Mouse (Mus musculus) megakaryocyte-erythroid progenitor cell, adult 5-6 weeks (primary cell): ENCODE measurements at regions not wholly inside any gene's neighbourhood (a gene's known extent, or its start where the extent isn't known, plus 50 kb on each side); places are given as distances from the start of the nearest gene placed in this dataset.

Experiments
- ATAC-seq: replicated peaks from 2 replicates; pipeline ENCODE4 v1.8.0; 2016; ENCODE audit warnings: mild to moderate bottlenecking, inconsistent platforms; ENCODE audit not compliant: severe bottlenecking, poor library complexity, low FRiP score, low TSS enrichment

DNA sequence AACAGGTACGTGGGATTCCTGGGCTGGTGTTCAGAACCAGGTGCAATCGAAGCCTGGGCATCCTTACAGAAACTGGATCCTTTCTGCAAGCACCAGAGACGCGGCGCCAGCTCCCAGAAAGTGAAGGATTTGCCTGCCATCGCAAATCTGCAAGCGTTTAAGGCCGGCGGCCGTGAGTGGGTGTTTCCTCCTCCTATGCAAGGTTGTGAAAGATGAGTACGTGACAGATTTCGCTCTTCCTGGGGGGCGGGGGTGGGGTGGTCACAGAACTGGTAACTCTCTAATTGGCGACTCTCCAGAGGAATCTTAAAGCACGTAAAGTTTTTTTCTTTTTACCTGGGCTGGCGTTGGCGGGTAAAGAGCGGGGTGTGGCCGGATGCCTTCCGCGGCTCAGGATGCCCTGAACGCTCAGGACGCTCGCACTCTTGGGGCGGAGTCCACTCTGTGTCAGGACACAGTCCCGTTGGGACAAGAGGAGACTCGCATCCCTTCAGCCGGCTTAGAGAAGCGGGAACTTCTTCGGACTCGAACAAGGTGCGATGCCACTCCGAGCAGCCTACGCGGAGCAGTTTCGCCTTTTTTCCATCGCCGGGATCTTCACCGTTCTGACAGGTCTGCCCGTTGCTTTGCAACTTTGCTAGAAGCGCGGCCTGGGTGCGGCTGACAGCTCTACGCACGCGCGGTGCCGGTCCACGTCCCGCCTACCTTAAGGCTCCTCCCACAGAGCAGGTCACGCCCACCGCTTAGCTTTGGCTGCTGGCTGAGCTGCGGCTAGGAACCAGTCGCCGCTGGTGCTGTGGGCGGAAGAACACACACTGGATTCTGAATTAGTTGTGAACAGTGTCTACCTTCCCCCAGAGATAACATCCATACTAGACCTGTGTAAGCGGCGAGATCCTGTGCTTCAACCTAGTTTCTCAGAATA, 141.4 kb upstream of the Ccdc54 start:
- ATAC-seq: peak; percentile 93

DNA sequence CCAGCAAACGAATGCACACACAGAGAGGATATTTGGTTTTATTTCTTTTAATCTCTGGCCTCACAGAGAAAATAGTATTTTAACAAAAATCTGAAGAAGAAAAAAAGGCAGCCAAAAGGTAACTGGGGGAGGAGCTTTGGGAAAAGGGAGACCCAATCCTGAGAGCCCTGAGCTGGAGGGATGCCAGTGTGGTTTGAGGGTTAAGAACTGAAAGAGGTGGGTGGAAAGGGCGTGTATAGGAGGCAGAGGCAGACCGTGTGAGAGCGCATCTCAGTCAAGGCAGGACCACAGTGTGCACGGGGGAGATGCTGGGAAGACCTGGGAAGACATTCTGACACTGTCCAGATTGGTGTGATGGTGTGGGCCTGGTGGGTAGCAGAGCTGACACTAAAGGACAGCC, 138.4 kb upstream of the Ccdc54 start:
- no peak for ATAC-seq

DNA sequence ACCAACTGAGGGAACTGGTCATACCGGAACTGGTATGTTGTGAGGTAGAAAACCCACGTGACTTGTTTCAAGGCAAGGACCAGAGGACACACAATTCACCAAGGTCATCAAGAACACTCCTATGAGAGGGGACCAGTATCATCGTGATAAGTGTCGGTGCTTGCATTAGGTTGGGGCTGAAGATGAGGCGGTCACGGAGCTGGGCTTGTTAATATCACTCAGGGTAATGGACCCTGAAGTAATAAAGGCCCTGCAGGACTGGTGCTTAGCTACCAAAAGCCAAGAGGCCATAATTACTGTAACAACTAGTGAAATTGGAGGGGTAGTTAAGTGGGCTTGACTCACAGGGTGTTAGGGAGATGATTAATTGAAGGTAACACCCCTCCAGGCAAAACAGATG, 132.2 kb upstream of the Ccdc54 start:
- ATAC-seq: no peak

DNA sequence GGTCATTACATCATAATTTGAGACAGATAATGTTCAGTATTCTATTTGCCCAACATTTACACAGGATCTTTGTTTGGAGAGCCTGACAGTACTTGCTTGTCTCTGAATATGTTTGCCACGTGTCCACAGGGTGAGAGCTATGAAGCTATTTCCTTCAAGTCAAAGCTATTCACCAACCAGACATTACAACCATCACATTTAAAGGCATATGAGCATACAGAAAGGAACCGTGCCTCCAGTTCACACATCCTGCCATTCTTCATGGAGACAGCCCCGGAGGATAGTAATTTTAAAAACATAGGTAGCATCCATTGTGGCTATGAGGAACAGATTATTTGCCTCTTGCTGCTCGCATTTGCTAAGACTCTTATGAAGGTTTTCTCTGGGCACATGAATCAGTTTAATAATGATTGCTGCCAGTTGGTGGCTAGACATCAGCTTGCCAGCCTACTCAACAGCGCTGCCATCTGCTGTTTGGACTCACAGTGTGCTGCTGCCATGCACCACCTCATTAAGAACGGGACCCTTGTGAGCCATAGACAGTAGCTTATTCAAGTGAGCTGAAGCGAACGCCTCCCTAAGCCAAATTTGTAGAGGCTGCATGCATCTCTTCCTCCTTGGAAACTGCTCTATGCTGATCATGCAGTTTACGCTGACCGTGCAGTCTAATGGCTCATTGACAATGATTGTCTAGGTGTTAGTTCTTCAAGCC, 126.5 kb upstream of the Ccdc54 start:
- ATAC-seq: 0 out of 2 replicates have a peak, but pooled peaks have one; percentile 50

DNA sequence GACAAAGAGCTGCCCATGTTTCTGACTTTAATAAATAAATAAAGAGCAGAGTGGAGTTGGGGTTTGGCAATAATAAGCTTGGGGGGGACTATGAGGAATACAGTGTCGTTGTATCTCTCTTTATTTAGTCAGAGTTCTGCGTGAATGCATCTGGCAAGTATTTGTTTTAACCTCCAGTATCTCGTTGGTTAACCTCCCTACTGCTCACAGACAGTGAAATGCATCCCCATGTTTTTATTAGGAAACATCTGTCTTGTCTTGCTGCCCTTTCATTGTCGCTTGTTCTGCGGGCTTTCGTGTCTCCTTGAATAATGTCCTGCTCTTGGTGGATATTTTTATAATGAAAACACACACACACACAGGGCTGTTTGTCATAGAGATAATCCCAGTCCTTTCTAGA, 118.8 kb upstream of the Ccdc54 start:
- no peak for ATAC-seq

DNA sequence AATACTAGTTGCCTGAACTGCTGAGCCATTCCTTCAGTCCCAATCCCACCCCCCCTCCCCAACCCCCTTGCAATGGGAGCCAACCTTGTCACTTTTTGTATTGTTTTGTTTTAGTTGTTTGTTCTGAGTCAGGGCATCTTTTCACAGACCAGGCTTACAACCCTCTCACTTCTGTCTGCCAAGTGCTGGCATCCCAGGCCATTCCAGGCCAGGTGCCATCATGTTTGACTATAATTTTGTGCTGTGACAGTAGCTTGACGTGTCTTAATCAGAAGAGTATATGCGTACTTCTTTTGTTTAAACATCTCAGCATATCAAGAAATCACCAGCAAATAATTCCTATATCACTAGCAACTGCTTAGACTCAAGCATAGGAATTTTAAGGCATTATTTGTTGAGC, 117.0 kb upstream of the Ccdc54 start:
- ATAC-seq: no peak

DNA sequence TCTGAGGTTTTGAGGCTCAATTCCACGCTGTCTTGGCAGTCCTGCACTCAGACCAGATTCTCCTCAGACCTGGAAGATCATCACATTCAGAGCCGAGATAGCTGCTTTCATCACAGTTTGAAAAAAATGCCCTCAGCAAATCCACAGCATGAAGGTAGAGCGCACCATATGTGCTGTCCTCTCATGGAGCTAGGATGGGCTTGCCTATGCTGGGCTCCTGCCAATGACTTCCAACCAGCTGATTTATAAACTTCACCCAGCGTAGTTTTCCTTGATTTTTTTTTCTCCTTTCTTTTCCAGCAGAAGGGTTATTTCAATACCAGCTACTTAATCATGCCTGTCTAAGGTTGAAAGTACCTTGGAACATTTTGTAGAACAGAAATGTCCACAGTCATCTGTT, 115.0 kb upstream of the Ccdc54 start:
- no peak for ATAC-seq

DNA sequence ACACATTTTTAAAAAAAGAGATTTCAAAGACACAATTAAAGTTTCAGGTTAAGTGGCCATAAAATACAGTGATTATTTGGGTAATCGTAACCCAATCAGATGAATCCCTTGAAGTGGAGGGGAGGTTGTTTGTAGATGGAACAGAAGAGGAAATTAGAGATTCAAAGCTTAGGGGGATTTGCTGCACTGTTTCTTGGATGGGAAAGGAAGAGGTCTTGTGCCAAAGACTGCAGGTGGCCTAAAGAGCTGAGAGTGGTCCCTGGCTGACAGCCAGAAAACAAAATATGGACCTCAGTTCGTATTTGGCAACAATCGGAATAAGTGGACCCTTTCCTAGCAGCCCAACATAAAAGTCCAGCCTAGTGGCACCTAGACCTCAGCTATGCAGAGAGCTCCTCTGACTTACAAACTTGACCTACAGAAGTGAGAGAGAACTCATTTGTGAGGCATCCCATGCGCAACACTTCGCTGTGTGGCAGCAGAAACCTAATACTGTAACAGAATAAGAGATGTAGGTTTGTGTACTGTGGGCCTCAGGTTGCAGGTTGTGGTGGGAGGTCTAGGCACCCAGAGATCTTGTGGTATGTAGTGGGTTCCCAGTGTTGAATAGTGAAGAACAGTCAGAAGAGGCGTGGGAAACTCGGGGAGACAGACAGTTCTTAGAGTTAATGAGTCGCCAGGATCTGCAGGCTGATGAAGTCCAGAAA, 110.0 kb upstream of the Ccdc54 start:
- no peak for ATAC-seq

DNA sequence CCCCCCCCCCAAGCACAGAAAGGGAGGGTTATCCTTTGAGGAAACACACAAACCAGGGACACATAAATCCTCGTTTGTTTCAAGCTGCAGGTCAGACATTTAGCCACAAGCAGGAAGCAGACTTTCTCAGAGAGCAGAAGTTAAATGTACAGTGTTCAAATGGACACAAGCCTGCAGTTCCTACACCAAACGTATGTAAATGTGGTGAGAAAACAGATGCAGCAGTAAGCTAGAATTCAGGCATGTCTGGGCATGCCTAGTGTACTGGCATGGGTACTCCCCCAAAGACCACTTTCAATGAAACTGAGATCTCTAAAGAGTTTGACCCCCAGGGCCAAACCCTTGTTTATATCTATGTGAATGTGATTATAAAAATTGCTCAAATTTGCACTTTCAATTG, 109.2 kb upstream of the Ccdc54 start:
- ATAC-seq: no peak

DNA sequence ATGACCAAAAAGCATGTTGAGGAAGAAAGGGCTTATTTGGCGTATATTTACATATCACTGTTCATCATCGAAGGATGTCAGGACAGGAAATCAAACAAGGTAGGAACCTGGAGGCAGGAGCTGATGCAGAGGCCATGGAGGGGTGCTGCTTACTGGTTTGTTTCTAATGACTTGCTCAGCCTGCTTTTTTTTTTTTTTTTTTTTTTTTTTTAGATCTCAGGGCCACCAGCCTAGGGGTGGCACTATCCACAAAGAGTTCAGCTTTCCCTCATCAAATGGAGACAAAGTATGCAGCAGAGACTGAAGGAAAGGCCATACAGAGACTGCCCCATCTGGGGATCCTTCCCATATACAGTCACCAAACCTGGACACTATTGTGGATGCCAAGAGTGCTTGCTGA, 106.8 kb upstream of the Ccdc54 start:
- ATAC-seq: no peak

DNA sequence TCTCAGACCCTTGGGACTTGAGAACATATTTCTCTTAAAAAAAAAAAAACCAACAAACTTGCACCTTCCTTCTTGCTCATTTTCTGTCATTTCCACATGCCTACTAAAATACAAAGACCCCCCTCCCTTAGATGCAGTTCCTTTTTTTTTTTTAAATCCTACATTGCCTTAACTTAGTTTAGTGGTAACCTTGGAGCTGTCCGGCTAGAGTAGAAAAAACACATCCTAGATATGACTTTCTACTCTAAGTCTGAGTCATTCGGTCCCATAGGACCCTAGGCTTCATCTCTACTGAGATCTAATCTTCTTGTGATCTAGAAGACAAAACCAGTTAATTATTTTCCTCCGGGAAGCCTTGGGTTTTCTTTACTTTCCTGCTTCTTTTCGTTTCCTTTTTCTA, 105.1 kb upstream of the Ccdc54 start:
- ATAC-seq: no peak

DNA sequence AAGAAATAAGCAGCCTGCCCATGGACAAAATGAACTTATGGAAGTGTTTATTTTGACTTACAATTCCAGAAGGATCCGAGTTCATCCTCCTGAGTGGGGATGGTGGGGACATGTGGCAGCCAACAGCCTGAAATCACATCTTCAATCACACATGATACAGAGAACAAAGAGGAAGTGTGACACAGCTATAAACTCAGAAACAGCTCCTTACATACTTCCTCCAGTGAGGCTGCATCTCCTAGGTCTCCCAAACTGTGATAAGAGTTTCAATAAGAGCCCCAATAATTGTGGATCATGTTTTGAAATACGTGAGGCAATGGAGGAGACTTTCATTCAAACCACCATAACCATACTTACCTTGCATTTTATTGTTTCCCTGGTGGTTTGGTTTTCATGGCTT, 103.1 kb upstream of the Ccdc54 start:
- no peak for ATAC-seq

DNA sequence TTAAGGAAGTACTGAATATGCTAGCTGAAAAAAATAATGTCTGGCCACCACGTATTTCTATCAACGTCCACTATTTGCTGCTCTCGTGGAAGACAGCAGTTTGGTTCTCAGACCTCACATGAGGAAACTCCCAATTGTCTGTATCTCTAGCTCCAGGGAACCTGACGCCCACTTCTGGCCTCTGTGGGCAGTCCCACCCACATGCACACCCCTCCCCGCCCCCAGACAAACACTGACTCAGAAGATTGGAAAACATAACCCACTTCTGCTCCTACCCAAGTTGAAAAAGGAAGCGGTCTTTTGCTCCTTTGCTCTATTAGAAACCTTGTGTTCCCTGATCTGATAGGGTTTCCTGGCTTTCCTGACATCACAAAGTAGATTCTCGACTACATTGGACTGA, 99.9 kb upstream of the Ccdc54 start:
- ATAC-seq: no peak

DNA sequence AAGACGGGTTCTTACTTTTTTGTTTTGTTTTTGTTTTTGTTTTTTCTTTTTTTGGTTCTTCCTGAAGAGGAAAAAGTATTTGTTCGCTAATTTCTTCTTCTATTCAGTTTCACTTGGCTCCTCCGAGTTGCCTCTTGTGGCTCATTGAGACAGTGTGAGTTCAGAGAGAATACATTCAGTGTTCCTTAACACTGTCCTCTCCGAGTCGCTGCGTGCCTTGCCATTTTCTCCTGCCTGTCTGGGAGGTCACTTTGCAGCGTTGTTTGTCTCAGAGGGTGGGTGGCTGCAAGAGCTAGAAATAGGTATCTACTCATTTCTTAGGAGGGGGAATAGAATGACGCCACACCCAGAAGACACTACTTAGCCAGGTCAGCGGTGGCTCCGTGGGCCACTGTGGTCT, 98.6 kb upstream of the Ccdc54 start:
- ATAC-seq: 0 out of 2 replicates have a peak, but pooled peaks have one; percentile 27

DNA sequence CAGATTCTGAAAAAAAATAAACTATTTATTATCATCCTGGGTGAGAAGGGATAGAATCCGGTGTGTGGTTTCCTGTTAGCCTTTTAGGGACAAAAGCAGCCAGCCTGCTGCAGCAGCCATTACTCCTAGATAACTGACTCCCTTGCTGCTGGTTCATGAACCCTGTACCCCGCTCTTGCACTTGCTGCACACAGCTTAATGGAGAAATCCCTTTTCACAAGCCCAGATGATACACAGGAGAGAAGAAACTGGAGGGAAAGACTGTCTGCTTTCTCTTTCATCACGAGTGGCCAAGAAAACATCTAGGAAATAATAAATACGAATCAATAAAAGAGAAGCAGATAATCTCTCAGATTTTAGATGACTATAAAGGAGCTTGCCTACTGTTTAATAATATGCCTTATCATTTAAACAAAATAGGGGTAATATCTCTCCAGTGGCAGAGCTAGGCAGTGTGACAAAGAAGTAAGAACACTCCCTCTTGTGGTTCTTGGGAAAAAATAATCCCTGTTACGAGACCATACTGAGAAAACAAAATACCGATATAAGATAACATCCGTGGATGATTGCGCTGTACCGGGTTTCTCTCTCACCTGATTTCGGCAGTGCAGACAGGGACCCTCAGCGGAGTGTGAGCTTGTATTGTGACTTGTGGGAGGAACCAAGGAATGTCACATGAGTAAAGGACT, 98.0 kb upstream of the Ccdc54 start:
- peak; percentile 76 for ATAC-seq

DNA sequence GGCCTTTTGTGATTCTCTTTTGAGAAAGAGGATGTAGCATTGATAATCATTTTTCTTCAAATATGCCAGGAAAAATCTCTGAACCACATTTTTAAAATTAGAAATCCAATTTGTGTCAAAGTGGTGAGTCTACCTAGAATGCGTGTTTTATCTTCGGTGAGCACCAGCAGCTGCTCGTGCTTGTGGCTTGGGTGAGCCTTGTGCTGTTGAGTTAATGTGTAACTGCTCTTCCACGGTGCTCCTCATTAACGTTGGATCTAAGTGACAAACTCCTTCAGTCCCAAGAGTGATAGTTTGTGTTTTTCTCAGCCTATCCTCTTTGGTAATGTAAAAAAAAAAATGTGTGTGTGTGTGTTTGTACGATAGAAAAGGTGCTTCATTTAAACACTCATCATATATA, 88.7 kb upstream of the Ccdc54 start:
- ATAC-seq: no peak

DNA sequence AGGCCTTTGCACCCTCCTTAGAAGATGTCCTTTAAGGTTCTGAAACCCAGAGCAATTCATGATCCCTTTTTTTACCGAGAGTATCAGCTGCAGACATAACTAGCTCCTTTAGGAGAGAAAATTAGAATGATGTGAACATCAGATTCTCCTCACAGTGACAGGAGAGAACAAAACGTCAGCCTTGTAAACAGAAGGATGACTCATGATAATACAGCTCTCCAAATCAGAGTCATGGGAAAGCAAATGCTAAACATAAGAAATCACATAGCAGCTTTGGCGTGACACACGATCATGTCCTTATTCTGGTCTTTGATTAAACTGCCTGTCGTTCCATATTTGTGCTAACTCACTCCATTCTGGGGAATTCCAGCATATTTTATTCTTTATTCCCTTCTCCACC, 82.4 kb upstream of the Ccdc54 start:
- no peak for ATAC-seq

DNA sequence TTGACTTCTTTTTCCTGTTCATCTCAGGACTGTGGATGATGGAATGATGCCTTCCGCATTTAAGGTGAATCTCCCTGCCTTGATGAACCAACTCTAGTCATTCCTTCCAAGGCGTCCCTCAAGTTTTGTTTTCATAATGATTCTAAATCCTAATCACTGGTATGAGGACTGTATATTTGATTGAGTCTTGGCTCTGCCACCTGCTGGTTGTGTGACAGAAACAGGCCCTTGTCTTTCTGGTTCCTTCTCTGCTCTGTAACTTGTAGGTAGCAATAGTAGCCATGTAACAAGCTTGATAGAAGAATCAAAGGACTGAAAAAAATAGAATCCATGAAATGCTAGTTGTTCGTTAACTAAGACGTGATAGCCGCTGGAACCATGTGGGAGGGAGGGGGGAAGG, 81.8 kb upstream of the Ccdc54 start:
- no peak for ATAC-seq

DNA sequence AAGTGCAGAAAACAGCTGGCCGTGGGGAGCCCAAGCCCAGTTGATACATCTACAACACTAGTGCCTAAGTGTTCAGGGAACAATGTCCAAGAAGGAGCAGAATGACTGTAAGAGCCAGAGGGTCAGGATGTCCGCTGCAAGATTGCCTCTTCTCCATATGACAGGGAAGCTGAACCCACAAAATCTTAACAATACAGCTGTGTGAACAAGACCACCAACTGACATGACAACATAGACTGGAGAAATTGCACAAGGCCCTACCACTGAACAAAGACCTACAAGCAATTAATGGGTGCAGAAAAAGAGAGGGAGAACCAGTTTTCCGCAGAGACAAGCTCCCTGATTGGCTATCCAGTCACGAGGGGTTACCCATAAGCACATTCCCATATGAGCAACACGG, 80.2 kb upstream of the Ccdc54 start:
- ATAC-seq: no peak

DNA sequence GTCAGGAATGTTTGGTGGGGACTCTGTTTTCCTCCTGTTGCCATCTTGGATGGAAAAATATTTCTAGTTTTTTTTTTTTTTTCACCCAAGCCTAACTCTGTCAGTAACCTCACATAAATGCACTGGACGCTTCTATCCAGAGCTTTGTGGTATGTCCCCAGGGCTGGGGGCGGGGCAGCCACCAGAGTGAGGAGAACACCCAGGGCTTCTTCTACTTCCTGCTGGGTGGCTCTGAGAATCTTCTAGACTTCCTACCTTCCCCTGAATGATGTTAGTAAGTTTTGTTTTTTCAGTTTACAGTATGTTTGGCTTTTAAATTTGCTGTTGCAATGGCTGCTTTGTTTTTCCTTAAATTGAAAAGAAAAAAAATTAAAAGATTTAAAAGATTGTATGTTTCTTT, 73.3 kb upstream of the Ccdc54 start:
- no peak for ATAC-seq
